ENCODE assay signal across 11 mouse cellular contexts in genomic region chr14:31407208-31407607, GRCm38 (mm10). TPM values are rescaled to one million over a fixed set of nuclear protein-coding genes. Genes with fewer than 3 reads are reported as not detected.
DNase-seq lines count a peak whose midpoint lies in the region; ATAC-seq and TF ChIP-seq lines count a peak whose summit lies in the region.
"Had no signal": no experiment of that assay in that cellular context is flagged by ENCODE, and none has a peak within 500 bp of the region (broad histone marks: within the 10 kb centered on the region; RNA-seq: fewer than 3 reads in every experiment).

No protein-coding gene starts in this region.

- H3K4me2 ChIP-seq in liver, embryonic 12.5 days: no peak overlapping the region
- H3K4me2 ChIP-seq: hindbrain, embryonic 12.5 days; lung, embryonic 14.5 days; midbrain, embryonic 15.5 days had no signal

- TF ChIP-seq CTCF in lung, adult 2 months (IDR thresholded peaks at IDR 0.05; ENCODE audit: insufficient read depth, low read length): no peak

- 56% methylated on average over 15 of the region's 15 CpGs for WGBS in lung, adult 2 months
- WGBS in liver, embryonic 12.5 days (ENCODE audit: insufficient replicate concordance): 84% methylated on average over 15 of the region's 15 CpGs

- 0 out of 2 replicates have a peak overlapping the region, but pooled peaks have one; percentile 34 for H3K27ac ChIP-seq in liver, embryonic 12.5 days
- H3K27ac ChIP-seq: hindbrain, embryonic 12.5 days; midbrain, embryonic 15.5 days had no signal

- ATAC-seq in liver, embryonic 12.5 days: no peak
- ATAC-seq: midbrain, embryonic 15.5 days had no signal

- TF ChIP-seq POLR2A in lung, adult 2 months (IDR thresholded peaks at IDR 0.05; ENCODE audit: borderline replicate concordance, extremely low read depth, low read depth, low read length): no peak

- H3K27me3 ChIP-seq in liver, embryonic 12.5 days (replicated peaks): peaks cover 8% of the 10 kb centered on the region
- H3K27me3 ChIP-seq: hindbrain, embryonic 12.5 days; midbrain, embryonic 15.5 days had no signal

- no peaks in the 10 kb centered on the region for H3K9me3 ChIP-seq in liver, embryonic 12.5 days (replicated peaks)
- H3K9me3 ChIP-seq: hindbrain, embryonic 12.5 days; midbrain, embryonic 15.5 days had no signal

- no peak overlapping the region for H3K4me3 ChIP-seq in lung, adult 2 months (replicated peaks; ENCODE audit: extremely low read depth, low read depth, low read length)
- no peak overlapping the region for H3K4me3 ChIP-seq in liver, embryonic 12.5 days
- H3K4me3 ChIP-seq: hindbrain, embryonic 12.5 days; midbrain, embryonic 15.5 days had no signal

- no peak overlapping the region for H3K9ac ChIP-seq in liver, embryonic 12.5 days
- H3K9ac ChIP-seq: hindbrain, embryonic 12.5 days; lung, embryonic 14.5 days; midbrain, embryonic 15.5 days had no signal

- H3K4me1 ChIP-seq in lung, adult 2 months (ENCODE audit: control insufficient read depth, insufficient read depth, low read length): peaks cover 25% of the 10 kb centered on the region
- peaks cover 84% of the 10 kb centered on the region for H3K4me1 ChIP-seq in liver, embryonic 12.5 days
- H3K4me1 ChIP-seq: midbrain, embryonic 15.5 days had no signal

- H3K36me3 ChIP-seq in liver, embryonic 12.5 days: 0 out of 2 replicates have a peak, but pooled peaks cover 4% of the 10 kb centered on the region
- H3K36me3 ChIP-seq: midbrain, embryonic 15.5 days had no signal

- peak; percentile 49 for DNase-seq in cerebellum, adult 11-12 months
- DNase-seq in cerebellum, postnatal 4 days (ENCODE audit: low spot score in 2 of 2): no peak
- peak; percentile 58 for DNase-seq in lung, postnatal 10 days
- no peak for DNase-seq in lung, adult 2 months
- DNase-seq in kidney, adult 18-20 months: peak; percentile 74
- no peak for DNase-seq in frontal cortex, postnatal 10 days (ENCODE audit: low spot score in 2 of 2)
- DNase-seq in ovary, postnatal 14 days (ENCODE audit: low spot score): no peak
- DNase-seq: lung, embryonic 14.5 days had no signal

RNA-seq across cellular contexts. Expression of gene Sh3bp5, which starts 28.7 kb away (rescaled TPM):
- polyA plus RNA-seq in lung, adult 2 months (2012; rRNA removed): 40.9 and 50.1 TPM in 2 replicates
- 13.8 and 15.1 TPM in 2 replicates for polyA plus RNA-seq in liver, embryonic 12.5 days (2016; fragmentation: Nextera tagmentation; extraction: Ambion mirVana)

Comparison
In these comparisons a context has a peak if more than half of its experiments do, and no peak if none do; other contexts are left out.
1. DNase-seq: peak in cerebellum, adult 11-12 months (single experiment), lung, postnatal 10 days (single experiment) and kidney, adult 18-20 months (single experiment); none in cerebellum, postnatal 4 days (0 of 2), lung, adult 2 months (single experiment), frontal cortex, postnatal 10 days (0 of 2) and ovary, postnatal 14 days (single experiment).